Mouse (Mus musculus): ENCODE measurements around the gene Adh5. TPM values are rescaled to one million over a fixed set of nuclear protein-coding genes. Genes with fewer than 3 reads are reported as not detected.

Gene Adh5
- total RNA-seq (2018; cell fraction: chromatin; rRNA removed) = 10 to 100 TPM in 21 of 26 experiments, 1 to 10 TPM in 5; 6.1 to 50.1 (median 23.7) TPM
- total RNA-seq (2018; cell fraction: cytosol; rRNA removed) = 10 to 100 TPM; 57.0 to 86.0 (median 71.7) TPM
- 10 to 100 TPM; 15.9 to 57.8 (median 32.3) TPM for total RNA-seq (2018; cell fraction: nucleus; rRNA removed)
- polyA plus RNA-seq (2018) = 51.7 to 94.7 TPM (median 76.1 TPM) in 3 replicates

DNA sequence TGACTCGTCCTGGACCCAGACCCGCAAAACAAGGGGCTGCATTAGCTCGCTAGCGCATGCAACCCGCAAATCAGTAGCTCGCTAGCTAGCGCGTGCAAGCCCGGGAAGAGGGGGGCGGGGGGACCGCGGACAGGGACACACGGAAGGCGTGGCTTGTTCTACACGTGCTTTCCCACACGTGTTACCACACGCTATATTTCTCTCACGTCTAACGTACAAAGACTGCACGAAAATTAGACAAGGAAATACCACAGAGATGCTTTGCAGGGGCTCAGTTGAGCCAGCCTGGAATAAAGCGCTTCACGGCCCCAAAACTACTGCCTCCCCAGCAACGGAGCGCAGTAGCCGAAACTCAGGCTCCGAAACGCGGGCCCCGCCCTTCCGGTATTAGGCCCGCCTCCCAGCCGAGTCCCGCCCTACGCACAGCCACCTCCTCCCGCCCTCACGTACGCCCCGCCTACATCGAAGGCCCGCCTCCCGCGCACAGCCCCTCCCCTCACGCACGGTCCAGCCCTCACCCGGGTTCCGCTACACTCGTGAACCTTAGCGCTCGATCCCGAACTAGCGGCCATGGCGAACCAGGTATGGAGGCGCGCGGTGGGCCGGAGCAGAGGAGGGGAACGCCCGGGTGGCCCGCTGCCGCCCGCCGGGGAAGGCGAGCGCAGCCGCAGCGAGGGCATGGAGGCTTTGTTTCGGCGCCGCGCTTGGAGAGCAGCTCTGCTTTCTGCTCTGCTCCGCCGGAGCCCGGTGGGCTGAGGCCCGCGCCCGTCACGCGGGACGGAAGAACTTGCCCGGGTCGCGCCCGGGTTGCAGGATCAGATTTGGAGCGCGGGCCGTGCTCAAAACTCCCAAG is at the start of gene Adh5:
Gene Adh5 (plus strand): TSS at position 482 of the 853 bp plus-strand sequence.
- Histone ChIP-seq H3K36me3 (ENCODE audit: inconsistent target) (peaks cover 12% of the 10 kb centered on the region), H3K4me3 (ENCODE audit: inconsistent target) (peak within 1 kb of the TSS; percentile 59), H3K27ac (peak within 1 kb of the TSS; percentile 31; the same call in 1 of the 2 replicates), H3K79me2 (ENCODE audit: inconsistent target) (peaks cover 23% of the 10 kb centered on the region)
- under 1% methylated on average over 86 of the region's 86 CpGs for WGBS (ENCODE audit: missing documents)

DNA sequence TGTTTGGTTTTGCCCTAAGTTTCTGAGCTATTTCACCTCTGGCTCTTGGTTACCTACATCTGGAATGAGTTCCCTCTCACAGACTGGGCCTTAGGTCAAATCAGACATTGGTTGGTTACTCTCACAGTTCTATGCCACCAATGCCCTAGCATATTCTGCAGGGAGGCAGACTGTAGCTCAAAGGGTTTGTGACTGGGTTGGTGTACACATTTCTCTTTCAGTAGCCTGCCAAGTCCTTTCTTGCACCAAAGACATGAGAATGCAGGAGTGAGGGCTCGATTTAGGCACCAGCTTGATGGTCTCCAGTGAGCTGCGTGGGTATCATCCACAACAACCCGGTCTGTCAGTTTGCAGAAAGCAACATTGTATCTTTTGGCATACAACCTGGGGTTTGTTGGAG is 38.0 kb upstream of the Adh5 start:
- WGBS (ENCODE audit: missing documents) = 86% methylated on average over 3 of the region's 3 CpGs
- no peaks in the 10 kb centered on the region for H3K79me2 ChIP-seq (ENCODE audit: inconsistent target)
- no peak overlapping the region for H3K27ac ChIP-seq
- H3K36me3 ChIP-seq (ENCODE audit: inconsistent target) = no peaks in the 10 kb centered on the region
- H3K4me3 ChIP-seq (ENCODE audit: inconsistent target) = no peak overlapping the region

DNA sequence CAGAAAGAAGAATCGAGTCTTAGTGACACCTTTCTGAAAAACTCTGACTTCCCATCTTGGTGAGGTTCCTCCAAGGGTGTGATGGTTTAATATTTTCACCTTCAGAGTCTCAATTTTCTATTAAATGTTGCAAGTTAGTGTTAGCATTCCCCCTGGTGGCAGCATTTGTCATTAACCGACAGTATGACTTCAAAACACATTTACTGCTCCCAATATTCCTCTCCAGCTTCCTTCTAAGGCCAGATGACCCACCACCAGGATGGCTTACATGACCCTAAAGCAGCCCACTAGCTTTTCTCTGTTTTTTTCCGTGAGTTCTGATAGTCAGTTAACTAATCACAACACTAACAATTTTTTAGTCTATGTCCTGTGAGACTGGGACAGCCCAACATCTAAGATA is 37.6 kb upstream of the Adh5 start:
- Histone ChIP-seq H3K27ac (no peak overlapping the region), H3K36me3 (ENCODE audit: inconsistent target) (no peaks in the 10 kb centered on the region), H3K4me3 (ENCODE audit: inconsistent target) (no peak overlapping the region), H3K79me2 (ENCODE audit: inconsistent target) (no peaks in the 10 kb centered on the region)
- WGBS (ENCODE audit: missing documents) = 24% methylated on average over 3 of the region's 3 CpGs

DNA sequence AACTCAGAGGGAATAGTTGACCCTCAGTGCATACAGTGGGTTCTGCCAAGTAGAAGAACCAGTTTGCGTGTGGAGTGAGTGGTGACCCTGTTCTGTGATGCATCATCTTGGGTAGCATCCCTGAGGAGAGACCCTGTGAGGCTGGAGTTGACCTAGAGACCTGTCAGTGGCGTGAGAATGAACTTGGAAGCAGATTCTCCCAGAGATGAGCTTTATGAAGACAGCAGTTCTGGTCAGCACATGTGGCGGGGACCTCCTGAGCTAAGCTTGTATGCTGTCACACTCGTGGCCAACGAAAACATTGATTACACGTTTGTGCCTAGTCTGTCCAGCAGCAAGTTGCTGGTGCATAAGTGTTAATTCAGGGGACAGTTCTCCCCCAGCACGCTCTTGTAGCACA is 37.1 kb upstream of the Adh5 start:
- WGBS (ENCODE audit: missing documents) = 87% methylated on average over 7 of the region's 7 CpGs
- no peak overlapping the region for H3K4me3 ChIP-seq (ENCODE audit: inconsistent target)
- no peak overlapping the region for H3K27ac ChIP-seq
- no peaks in the 10 kb centered on the region for H3K79me2 ChIP-seq (ENCODE audit: inconsistent target)
- no peaks in the 10 kb centered on the region for H3K36me3 ChIP-seq (ENCODE audit: inconsistent target)

DNA sequence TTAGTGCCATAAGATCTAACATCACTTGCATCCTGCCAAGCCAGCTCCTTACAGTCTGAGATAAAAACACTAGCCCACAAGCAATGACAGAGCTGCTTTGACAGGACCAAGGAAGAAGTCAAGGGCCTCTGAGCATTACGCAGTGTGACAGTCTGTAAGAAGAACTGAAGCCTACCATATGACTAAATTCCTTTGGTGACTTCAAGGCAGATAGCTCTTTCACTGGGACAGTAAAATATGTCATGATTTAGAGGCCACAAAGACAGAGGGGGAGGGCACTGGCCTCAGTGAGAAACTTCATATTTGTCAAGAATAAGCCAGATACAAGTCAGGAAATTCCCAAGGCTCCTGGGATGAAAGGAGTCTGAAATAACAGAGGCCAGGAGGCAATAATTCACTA is 35.0 kb upstream of the Adh5 start:
- no peak overlapping the region for H3K4me3 ChIP-seq (ENCODE audit: inconsistent target)
- no peaks in the 10 kb centered on the region for H3K36me3 ChIP-seq (ENCODE audit: inconsistent target)
- no peak overlapping the region for H3K27ac ChIP-seq
- WGBS (ENCODE audit: missing documents) = 88% methylated on average over 1 of the region's 1 CpGs
- H3K79me2 ChIP-seq (ENCODE audit: inconsistent target) = no peaks in the 10 kb centered on the region

DNA sequence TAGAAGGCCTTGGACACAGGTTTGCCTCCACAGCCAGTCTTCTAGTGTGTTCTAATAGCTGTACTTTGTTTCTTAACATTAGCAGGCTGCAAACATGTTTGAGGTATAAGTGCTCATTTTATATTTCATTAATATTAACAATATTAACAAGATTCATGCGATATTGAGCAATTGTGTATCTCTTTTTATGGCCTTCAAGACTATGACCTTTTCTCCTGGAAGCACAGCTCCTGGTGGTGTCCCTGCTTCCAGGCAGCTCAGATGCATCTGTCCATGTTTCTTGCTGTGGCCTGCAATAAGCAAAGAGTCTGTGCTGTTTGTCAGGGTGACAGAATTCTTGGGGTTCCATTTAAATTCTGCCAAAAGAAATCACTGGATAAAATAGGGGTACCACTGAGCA is 33.3 kb upstream of the Adh5 start:
- Histone ChIP-seq H3K27ac (no peak overlapping the region), H3K4me3 (ENCODE audit: inconsistent target) (no peak overlapping the region), H3K79me2 (ENCODE audit: inconsistent target) (no peaks in the 10 kb centered on the region), H3K36me3 (ENCODE audit: inconsistent target) (no peaks in the 10 kb centered on the region)
- 82% methylated on average over 1 of the region's 1 CpGs for WGBS (ENCODE audit: missing documents)

DNA sequence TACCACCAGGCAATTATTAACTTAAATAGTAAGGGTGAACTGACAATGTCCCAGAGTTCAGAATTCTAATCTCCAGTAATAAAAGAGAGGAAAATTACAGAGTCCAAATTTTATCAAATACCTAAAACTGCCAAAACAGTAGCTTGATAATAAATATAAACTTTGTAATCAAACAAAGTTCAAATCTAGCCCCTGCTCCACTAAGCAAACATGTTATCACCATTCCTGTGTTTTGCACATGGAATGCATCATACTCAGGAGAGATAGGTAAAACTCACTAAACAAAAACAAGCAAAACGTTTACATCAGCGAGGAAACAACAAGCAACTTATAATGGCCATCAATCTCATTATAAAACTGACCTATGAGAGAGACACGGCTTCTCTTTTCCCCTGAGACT is 32.7 kb upstream of the Adh5 start:
- H3K79me2 ChIP-seq (ENCODE audit: inconsistent target) = no peaks in the 10 kb centered on the region
- no peaks in the 10 kb centered on the region for H3K36me3 ChIP-seq (ENCODE audit: inconsistent target)
- no peak overlapping the region for H3K27ac ChIP-seq
- WGBS (ENCODE audit: missing documents) = 84% methylated on average over 3 of the region's 3 CpGs
- no peak overlapping the region for H3K4me3 ChIP-seq (ENCODE audit: inconsistent target)

DNA sequence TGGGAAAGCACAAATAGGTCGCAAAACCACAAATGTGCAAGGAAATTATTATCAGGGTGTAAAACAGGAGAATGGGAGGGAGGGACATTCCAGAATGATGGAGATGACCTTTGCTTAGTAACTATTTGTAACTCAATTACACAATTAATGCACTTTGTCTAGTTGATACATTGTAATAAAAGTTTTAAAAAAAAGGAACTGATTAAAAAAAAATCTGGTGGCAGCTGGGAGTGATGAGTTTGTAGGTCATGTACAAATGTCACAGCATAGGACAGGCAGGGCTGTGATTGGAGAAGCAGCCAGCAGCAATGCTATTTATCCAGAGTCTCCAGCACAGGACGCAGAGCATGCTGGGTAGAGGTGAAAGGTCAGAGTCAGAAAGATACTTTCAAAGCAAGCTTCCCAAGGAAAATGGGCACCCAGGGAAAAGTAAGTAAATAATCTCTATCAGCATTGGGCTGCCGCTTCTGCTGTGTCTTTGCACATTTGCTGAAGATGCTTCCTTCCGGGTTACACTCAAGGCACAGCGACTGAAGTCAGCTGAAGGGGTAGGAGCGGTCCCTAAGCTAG is 27.7 kb upstream of the Adh5 start, which contains the start of gene Adh4:
Gene Adh4 (plus strand): TSS at position 346 of the 570 bp plus-strand sequence.
- Histone ChIP-seq H3K27ac (no peak within 1 kb of the TSS), H3K79me2 (ENCODE audit: inconsistent target) (no peaks in the 10 kb centered on the region), H3K4me3 (ENCODE audit: inconsistent target) (no peak within 1 kb of the TSS), H3K36me3 (ENCODE audit: inconsistent target) (no peaks in the 10 kb centered on the region)
- WGBS (ENCODE audit: missing documents) = 97% methylated on average over 6 of the region's 6 CpGs

DNA sequence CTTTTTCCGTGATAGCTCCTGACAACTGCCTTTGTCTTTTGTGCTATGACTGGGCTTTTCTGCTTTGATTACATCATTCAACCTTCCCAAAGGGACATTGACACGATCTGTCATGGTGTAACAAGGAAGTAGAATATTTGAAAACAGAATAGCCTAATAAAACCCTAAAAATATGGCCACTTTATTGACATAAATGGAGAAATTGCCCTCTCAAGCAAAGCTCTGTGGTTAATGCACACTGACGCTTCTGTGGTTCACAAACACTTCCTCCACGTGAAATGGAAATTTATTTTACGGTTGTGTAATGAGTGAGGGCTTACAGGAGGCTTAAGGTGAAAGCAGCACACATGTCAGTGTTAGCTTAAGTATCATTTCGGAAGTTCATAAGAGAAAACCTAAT is 23.5 kb upstream of the Adh5 start:
- no peaks in the 10 kb centered on the region for H3K79me2 ChIP-seq (ENCODE audit: inconsistent target)
- no peak overlapping the region for H3K4me3 ChIP-seq (ENCODE audit: inconsistent target)
- H3K27ac ChIP-seq = no peak overlapping the region
- 23% methylated on average over 6 of the region's 6 CpGs for WGBS (ENCODE audit: missing documents)
- no peaks in the 10 kb centered on the region for H3K36me3 ChIP-seq (ENCODE audit: inconsistent target)

DNA sequence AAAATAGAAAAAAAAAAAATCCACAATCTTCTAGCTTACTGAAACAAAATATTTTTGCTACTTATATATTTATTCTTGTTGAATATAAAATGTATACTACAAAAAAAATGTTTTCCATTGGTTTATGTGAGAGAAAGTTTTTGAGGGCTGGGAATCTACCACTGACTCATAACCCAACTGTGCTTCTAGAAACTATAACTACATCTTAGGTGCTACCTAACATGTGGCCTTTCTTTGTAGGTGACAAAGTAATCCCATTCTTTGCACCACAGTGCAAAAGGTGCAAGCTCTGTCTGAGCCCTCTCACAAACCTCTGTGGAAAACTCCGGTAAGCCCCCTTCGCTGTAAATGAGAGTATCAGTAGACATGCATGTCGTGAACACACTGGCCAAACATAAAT is 22.5 kb upstream of the Adh5 start:
- H3K36me3 ChIP-seq (ENCODE audit: inconsistent target) = no peaks in the 10 kb centered on the region
- no peak overlapping the region for H3K27ac ChIP-seq
- H3K4me3 ChIP-seq (ENCODE audit: inconsistent target) = no peak overlapping the region
- 88% methylated on average over 3 of the region's 3 CpGs for WGBS (ENCODE audit: missing documents)
- H3K79me2 ChIP-seq (ENCODE audit: inconsistent target) = no peaks in the 10 kb centered on the region

DNA sequence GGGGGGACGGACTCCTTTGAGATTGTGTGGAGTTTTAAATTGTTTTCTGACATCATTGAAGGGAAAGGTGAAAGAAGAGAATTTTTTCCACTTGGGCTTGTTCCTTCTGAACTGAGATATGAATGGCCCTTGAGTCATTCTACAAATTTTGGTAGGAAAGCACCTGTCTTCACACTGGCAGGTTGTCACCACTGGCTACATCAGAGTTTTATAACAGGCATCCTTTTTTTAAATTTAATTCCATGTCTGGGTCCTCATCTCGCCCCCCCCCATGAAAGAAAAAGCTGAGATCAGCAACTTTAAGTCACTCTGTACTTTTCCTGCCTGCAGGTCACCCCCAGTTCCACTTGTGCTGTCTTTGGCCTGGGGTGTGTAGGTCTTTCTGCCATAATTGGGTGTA is 19.2 kb upstream of the Adh5 start:
- H3K27ac ChIP-seq = no peak overlapping the region
- H3K36me3 ChIP-seq (ENCODE audit: inconsistent target) = no peaks in the 10 kb centered on the region
- 65% methylated on average over 2 of the region's 2 CpGs for WGBS (ENCODE audit: missing documents)

DNA sequence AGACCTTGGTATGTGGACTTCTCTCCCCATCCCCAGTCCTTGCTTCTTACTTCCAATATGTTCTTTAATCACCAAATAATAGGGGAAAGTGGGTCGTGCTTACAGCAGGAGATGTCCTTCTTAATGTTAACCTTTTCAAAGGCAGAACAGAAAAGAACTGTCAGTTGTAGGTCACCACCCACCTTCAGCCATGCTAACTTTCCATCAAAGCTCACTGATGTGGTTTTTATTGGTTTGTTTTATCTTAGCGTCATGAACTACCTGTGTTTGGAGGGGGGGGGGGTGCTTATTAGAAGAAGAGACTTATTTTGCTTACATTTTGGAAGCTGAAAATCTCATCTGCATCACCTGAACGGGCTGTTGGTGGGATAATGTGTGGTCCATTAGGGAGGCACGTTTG is 18.6 kb upstream of the Adh5 start:
- H3K4me3 ChIP-seq (ENCODE audit: inconsistent target) = no peak overlapping the region
- H3K27ac ChIP-seq = no peak overlapping the region
- H3K79me2 ChIP-seq (ENCODE audit: inconsistent target) = no peaks in the 10 kb centered on the region
- H3K36me3 ChIP-seq (ENCODE audit: inconsistent target) = no peaks in the 10 kb centered on the region
- WGBS (ENCODE audit: missing documents) = 80% methylated on average over 4 of the region's 4 CpGs

More for the DNA sequence above, 19.2 kb upstream of the Adh5 start:
- Histone ChIP-seq H3K79me2 (ENCODE audit: inconsistent target) (no peaks in the 10 kb centered on the region), H3K4me3 (ENCODE audit: inconsistent target) (no peak overlapping the region)

DNA sequence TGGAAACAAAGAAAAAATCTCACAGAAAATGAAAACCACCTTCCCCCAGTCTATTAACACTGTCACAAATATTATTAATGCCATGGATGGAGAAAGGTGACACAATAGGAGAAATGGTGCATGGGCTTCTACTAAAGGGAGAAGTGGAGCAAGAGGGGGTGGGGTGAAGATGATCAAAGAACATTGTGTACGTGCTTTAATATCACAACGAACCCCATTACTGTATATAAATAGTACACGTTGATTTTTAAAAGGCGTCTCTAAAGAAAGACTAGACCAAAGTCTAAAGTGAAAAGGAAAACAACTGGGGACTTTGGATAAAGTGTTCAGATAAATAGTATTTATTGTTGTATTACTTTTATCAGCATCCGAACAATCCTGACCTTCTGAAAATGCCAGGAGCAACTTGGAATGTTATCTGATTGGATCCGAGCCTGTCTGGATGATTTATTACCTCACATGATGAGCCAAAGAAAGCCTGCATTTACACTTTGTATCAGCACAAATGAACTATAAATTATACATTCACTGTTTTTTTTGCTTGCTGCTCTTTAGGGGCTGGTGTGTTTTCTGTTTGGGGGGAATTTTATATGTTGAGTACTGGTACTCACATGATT is 12.4 kb upstream of the Adh5 start:
- Histone ChIP-seq H3K36me3 (ENCODE audit: inconsistent target) (no peaks in the 10 kb centered on the region), H3K79me2 (ENCODE audit: inconsistent target) (no peaks in the 10 kb centered on the region), H3K4me3 (ENCODE audit: inconsistent target) (no peak overlapping the region), H3K27ac (no peak overlapping the region)
- WGBS (ENCODE audit: missing documents) = 90% methylated on average over 6 of the region's 6 CpGs

DNA sequence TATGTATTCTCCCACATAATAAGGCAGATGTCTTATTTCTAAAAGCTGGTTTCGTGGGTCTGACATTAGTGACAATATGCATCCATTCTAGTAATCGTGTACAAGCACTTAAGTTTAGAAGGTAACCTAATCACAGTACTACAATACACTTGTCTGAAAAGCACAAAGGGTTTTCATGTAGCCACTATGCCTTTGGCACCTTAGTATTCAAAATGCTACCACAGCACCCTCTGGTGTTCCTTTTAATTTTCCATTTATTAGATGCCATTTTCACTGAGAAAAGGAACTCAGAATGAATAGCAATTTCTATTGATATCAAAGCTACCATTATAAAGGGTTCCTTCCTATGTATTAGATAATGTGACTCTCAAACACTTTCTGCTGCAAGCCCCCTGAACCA is 11.1 kb upstream of the Adh5 start:
- 77% methylated on average over 2 of the region's 2 CpGs for WGBS (ENCODE audit: missing documents)
- Histone ChIP-seq H3K79me2 (ENCODE audit: inconsistent target) (no peaks in the 10 kb centered on the region), H3K27ac (no peak overlapping the region), H3K36me3 (ENCODE audit: inconsistent target) (no peaks in the 10 kb centered on the region), H3K4me3 (ENCODE audit: inconsistent target) (no peak overlapping the region)

DNA sequence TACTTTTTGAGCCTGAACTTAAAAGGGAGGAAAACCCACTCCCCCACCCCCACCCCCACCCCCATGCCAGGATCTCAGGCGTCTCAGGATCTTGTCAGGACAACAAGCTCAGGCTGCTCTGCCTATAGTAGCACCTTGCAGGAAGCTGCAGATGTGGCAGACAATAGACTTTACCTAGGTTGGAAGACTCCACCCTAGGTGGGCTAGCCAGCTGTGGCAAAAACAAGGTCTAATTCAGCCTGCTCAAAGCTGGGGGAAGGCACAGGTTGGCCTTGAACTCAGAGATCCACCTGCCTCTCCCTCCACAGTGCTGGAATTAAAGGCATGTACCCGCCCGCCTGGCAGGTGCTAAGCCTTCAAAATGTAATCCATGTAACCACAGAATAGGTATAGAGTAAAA is 4.2 kb upstream of the Adh5 start:
- H3K79me2 ChIP-seq (ENCODE audit: inconsistent target) = peaks cover 5% of the 10 kb centered on the region
- 100% methylated on average over 2 of the region's 3 CpGs for WGBS (ENCODE audit: missing documents)
- H3K27ac ChIP-seq = no peak overlapping the region
- H3K36me3 ChIP-seq (ENCODE audit: inconsistent target) = no peaks in the 10 kb centered on the region
- H3K4me3 ChIP-seq (ENCODE audit: inconsistent target) = no peak overlapping the region
